Mouse (Mus musculus): ENCODE results near the gene Tanc2. TPM values are rescaled to one million over a fixed set of nuclear protein-coding genes. Genes with fewer than 3 reads are reported as not detected.

Gene Tanc2
- polyA plus RNA-seq, 1 experiment from 2014 or later, result 12.2 TPM

DNA sequence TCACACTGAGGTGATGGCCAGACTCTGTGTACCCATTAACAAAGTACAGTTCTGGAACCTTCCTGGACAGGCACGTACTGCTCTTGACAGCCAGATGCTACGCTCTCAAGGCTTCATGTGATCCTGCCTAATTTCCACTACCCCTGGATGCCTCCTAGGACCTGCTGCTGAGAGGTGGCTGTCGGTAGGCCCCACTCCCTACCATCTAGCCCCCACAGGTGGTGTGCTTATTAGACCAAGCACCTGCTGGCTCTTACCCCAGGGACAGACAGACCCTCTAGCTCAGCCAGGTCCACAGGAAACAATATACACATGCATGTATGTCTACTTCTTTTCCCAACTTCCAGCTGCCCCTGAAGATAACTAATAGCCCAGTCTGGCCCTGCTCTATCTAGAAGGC is 347.2 kb downstream of the Tanc2 start:
- no peak overlapping the region for H3K4me2 ChIP-seq (replicated peaks; ENCODE audit: low read depth, low read length)
- H3K9me3 ChIP-seq (ENCODE audit: control insufficient read depth, low read depth, low read length), result no peaks in the 10 kb centered on the region
- whole genome bisulfite sequencing, result 91% methylated on average over 3 of the region's 3 CpGs
- no peak for ATAC-seq (ENCODE audit: insufficient number of reproducible peaks, insufficient read depth, low FRiP score, low read depth)
- no peaks in the 10 kb centered on the region for H3K4me1 ChIP-seq (ENCODE audit: control insufficient read depth, insufficient read depth, low read length)
- no peak overlapping the region for H3K9ac ChIP-seq (replicated peaks; ENCODE audit: low read depth, low read length)
- H3K36me3 ChIP-seq (ENCODE audit: control insufficient read depth, insufficient read depth, low read length), result no peaks in the 10 kb centered on the region
- H3K27ac ChIP-seq (ENCODE audit: low read length), result no peak overlapping the region
- no peak overlapping the region for H3K4me3 ChIP-seq (ENCODE audit: low read depth, low read length)
- H3K27me3 ChIP-seq (ENCODE audit: control insufficient read depth, insufficient read depth, low read length), result no peaks in the 10 kb centered on the region

DNA sequence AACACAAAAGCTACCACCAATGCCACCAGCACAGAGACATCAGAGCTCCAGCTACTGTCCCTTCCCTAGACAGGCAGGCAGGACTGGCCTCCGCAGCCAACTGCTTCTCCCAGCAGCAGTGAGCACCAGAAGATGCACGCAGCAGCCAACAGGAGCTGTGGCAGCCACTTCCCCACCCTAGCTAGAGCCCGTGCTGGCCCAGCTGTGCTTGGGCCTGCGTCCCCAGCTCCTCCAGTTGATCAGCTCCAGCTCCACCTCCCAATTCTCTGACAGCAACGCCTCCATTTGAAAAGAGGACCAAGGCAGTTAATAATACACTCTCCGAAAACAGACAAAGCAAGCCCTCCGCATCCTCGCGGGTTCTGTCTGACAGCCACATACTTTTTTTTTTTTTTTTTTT is 349.0 kb downstream of the Tanc2 start:
- Histone ChIP-seq H3K36me3 (ENCODE audit: control insufficient read depth, insufficient read depth, low read length) (no peaks in the 10 kb centered on the region), H3K27ac (ENCODE audit: low read length) (no peak overlapping the region), H3K4me2 (replicated peaks; ENCODE audit: low read depth, low read length) (no peak overlapping the region), H3K9ac (replicated peaks; ENCODE audit: low read depth, low read length) (no peak overlapping the region), H3K4me1 (ENCODE audit: control insufficient read depth, insufficient read depth, low read length) (0 out of 2 replicates have a peak, but pooled peaks cover 5% of the 10 kb centered on the region), H3K9me3 (ENCODE audit: control insufficient read depth, low read depth, low read length) (no peaks in the 10 kb centered on the region), H3K27me3 (ENCODE audit: control insufficient read depth, insufficient read depth, low read length) (no peaks in the 10 kb centered on the region), H3K4me3 (ENCODE audit: low read depth, low read length) (no peak overlapping the region)
- no peak for ATAC-seq (ENCODE audit: insufficient number of reproducible peaks, insufficient read depth, low FRiP score, low read depth)
- WGBS, result 54% methylated on average over 9 of the region's 9 CpGs

DNA sequence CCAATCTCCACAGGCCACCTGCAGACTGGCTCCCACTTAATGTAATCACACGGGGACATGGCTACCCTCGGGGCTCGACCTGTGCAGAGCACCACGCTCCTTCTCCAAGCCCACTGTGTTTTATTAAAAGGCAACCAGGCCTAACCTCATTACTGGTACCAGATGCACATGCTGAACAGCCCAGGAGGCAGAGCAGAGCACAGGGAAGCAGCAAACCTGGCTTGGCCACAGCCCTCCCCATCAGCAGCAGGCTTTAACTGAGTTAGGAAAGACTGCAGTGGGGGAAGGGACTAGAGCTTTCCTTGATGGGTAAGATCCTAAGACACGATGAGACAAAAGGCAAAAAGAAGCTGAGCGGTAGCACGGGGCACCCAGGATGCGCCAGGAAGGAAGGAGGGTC is 352.2 kb downstream of the Tanc2 start:
- Histone ChIP-seq H3K9ac (replicated peaks; ENCODE audit: low read depth, low read length) (no peak overlapping the region), H3K4me1 (ENCODE audit: control insufficient read depth, insufficient read depth, low read length) (0 out of 2 replicates have a peak, but pooled peaks cover 7% of the 10 kb centered on the region), H3K27ac (ENCODE audit: low read length) (no peak overlapping the region), H3K4me2 (replicated peaks; ENCODE audit: low read depth, low read length) (no peak overlapping the region), H3K4me3 (ENCODE audit: low read depth, low read length) (no peak overlapping the region), H3K36me3 (ENCODE audit: control insufficient read depth, insufficient read depth, low read length) (no peaks in the 10 kb centered on the region), H3K9me3 (ENCODE audit: control insufficient read depth, low read depth, low read length) (no peaks in the 10 kb centered on the region), H3K27me3 (ENCODE audit: control insufficient read depth, insufficient read depth, low read length) (no peaks in the 10 kb centered on the region)
- WGBS, result 69% methylated on average over 8 of the region's 8 CpGs
- no peak for ATAC-seq (ENCODE audit: insufficient number of reproducible peaks, insufficient read depth, low FRiP score, low read depth)

DNA sequence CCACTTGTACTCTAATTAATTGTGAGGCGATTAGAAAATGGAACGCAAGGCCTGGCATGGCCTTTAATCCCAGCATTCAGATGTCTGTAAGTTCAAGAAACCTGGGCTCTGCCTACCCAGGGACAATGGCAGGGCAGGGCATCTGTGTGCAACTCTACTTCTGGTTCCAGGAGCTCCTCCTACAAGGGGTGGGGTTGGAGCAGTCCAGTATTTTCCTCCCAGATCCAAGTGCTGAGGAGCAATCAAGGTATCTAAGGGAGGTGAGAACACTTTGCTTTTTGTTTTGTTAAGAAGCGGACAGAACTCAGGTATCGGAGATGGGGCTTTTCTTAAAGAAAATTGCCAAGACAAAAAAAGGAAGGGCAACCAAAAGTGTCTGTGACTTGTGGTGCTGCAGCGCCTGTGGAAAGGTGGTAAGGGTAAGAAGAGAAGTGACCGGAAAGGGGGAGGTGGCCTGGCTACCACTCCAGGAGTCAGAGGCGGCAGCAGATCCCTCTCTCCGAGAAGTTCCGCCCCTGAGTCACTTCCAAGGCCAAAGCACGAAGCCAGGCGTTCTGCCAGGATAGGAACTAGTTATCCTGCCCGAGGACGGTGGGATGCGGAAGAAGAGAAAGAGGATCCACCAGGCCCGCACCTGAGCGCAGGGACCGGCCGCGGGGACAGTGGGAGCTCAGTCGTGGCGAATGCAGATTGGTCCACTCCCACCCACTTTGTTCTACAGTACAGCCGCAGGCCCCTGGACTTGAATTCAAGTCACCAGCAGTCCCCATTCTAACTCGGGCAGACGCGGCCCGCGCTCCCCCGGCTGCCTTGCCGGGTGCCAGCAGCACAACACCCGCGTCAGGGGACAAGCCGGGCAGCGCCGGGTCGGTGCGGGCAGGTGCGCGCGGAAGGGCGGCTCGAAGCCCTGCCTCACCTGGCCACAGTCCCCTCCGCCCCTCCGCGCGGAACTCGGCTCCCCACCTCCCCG is 353.6 kb downstream of the Tanc2 start:
- Histone ChIP-seq H3K9ac (replicated peaks; ENCODE audit: low read depth, low read length) (peak overlapping the region; percentile 40), H3K4me1 (ENCODE audit: control insufficient read depth, insufficient read depth, low read length) (0 out of 2 replicates have a peak, but pooled peaks cover 7% of the 10 kb centered on the region), H3K9me3 (ENCODE audit: control insufficient read depth, low read depth, low read length) (no peaks in the 10 kb centered on the region), H3K36me3 (ENCODE audit: control insufficient read depth, insufficient read depth, low read length) (no peaks in the 10 kb centered on the region), H3K4me3 (ENCODE audit: low read depth, low read length) (peak overlapping the region; percentile 59), H3K27me3 (ENCODE audit: control insufficient read depth, insufficient read depth, low read length) (no peaks in the 10 kb centered on the region), H3K27ac (ENCODE audit: low read length) (peak overlapping the region; percentile 70), H3K4me2 (replicated peaks; ENCODE audit: low read depth, low read length) (peak overlapping the region; percentile 73)
- ATAC-seq (ENCODE audit: insufficient number of reproducible peaks, insufficient read depth, low FRiP score, low read depth), result no peak
- WGBS, result 5% methylated on average over 46 of the region's 47 CpGs

DNA sequence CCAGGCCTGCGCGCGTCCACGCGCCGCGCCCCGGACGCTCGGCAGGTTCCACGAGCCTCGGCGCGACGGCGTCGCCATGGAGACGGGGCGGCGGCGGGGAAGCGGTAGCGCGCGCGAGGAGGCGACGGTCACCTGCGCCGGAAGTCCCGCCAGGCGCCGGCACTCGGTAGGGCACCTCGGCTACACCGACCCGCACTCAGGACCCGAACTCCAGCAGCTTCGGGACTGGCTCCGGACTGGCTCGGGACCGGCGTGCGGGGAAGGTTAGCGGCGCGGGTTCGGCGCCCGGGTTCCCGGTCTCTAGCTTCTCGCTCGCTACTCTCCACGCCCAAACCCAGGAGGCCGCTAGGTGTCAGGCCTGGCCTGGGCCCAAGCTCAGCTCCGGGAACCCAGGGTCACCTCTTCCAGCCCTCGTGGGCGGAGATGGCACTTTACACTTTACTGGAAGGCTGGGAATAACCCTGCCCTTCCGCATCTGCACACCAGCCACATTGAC is 354.4 kb downstream of the Tanc2 start:
- H3K27ac ChIP-seq (ENCODE audit: low read length), result peak overlapping the region; percentile 70; the same call in 1 of the 2 replicates
- under 1% methylated on average over 49 of the region's 59 CpGs for WGBS

DNA sequence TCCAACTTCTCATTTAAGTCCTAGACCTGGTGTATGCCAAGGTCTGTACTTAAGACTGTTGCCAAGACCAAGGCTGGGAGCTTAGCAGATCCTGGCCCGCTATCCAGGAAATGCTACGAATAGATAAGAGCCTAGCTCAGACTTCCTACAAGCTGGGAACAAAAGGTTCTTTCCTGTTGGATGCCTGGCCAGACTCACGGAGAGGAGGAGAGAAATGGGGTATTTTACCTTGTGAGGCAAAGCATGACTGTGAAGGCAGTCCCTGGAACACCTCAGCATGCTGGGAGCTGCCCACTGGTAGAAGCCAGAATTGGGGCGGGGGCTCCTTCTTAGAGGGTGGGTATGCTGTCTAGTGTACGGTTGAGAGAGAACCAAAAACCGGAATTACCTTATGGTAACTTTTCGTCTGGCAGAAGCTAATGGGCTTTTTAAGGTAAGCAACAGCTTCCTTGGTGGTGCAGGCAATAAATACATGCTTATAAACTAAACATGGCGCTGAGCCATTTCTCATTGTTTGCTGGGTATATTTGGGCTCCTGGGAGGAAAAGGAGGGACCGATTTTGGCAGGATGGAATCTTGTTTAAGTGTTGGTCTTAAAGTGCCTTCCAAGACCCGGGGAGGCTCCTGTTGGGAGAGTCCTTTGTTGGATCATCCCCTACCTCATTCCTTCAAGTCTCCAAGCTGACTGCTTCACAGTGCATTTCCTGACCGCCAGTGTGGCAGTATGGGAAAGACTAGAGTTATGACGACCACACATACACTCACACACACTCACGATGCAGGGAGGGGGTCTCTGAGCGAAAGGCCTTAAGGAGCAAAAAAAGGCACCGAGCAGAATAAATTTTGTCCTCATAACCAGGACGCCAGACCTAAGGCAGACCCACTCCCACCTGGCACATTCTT is 355.2 kb downstream of the Tanc2 start:
- Histone ChIP-seq H3K27ac (ENCODE audit: low read length) (peak overlapping the region; percentile 70; the same call in 1 of the 2 replicates), H3K4me1 (ENCODE audit: control insufficient read depth, insufficient read depth, low read length) (0 out of 2 replicates have a peak, but pooled peaks cover 7% of the 10 kb centered on the region), H3K9me3 (ENCODE audit: control insufficient read depth, low read depth, low read length) (no peaks in the 10 kb centered on the region), H3K27me3 (ENCODE audit: control insufficient read depth, insufficient read depth, low read length) (no peaks in the 10 kb centered on the region), H3K4me3 (ENCODE audit: low read depth, low read length) (peak overlapping the region; percentile 59; the same call in 1 of the 2 replicates), H3K36me3 (ENCODE audit: control insufficient read depth, insufficient read depth, low read length) (no peaks in the 10 kb centered on the region), H3K4me2 (replicated peaks; ENCODE audit: low read depth, low read length) (peak overlapping the region; percentile 73), H3K9ac (replicated peaks; ENCODE audit: low read depth, low read length) (no peak overlapping the region)
- no peak for ATAC-seq (ENCODE audit: insufficient number of reproducible peaks, insufficient read depth, low FRiP score, low read depth)
- 69% methylated on average over 16 of the region's 16 CpGs for WGBS

More for the DNA sequence above, 354.4 kb downstream of the Tanc2 start:
- no peaks in the 10 kb centered on the region for H3K36me3 ChIP-seq (ENCODE audit: control insufficient read depth, insufficient read depth, low read length)
- H3K4me2 ChIP-seq (replicated peaks; ENCODE audit: low read depth, low read length), result peak overlapping the region; percentile 73
- H3K9me3 ChIP-seq (ENCODE audit: control insufficient read depth, low read depth, low read length), result no peaks in the 10 kb centered on the region
- peak overlapping the region; percentile 59 for H3K4me3 ChIP-seq (ENCODE audit: low read depth, low read length)
- ATAC-seq (ENCODE audit: insufficient number of reproducible peaks, insufficient read depth, low FRiP score, low read depth), result peak; percentile 73
- 0 out of 2 replicates have a peak, but pooled peaks cover 7% of the 10 kb centered on the region for H3K4me1 ChIP-seq (ENCODE audit: control insufficient read depth, insufficient read depth, low read length)
- H3K27me3 ChIP-seq (ENCODE audit: control insufficient read depth, insufficient read depth, low read length), result no peaks in the 10 kb centered on the region
- peak overlapping the region; percentile 40 for H3K9ac ChIP-seq (replicated peaks; ENCODE audit: low read depth, low read length)

DNA sequence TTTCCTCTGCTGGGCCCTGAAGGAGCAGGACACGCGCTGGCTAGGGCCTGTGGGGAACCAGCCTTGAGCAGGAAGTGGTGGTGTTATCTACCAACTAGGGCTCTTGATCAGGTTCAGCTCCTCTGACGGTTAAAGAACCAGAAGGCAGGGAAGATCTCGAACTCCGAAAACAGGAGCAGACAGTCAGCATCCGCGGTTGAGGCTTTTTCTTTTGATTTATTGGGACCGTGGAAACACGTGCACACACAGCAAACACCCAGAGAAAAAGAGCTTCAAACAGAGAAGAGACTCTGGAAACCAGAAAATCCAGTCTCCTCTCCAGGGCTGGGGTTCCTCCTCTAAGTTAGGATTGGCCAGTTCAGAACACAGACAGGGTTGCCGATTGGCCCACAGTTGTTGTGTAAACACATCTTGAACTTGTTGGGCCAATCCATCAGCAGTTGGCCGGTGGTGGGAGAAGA is 356.9 kb downstream of the Tanc2 start:
- H3K36me3 ChIP-seq (ENCODE audit: control insufficient read depth, insufficient read depth, low read length), result no peaks in the 10 kb centered on the region
- no peak overlapping the region for H3K4me2 ChIP-seq (replicated peaks; ENCODE audit: low read depth, low read length)
- H3K27ac ChIP-seq (ENCODE audit: low read length), result peak overlapping the region; percentile 75
- 33% methylated on average over 11 of the region's 11 CpGs for WGBS
- 0 out of 2 replicates have a peak, but pooled peaks cover 7% of the 10 kb centered on the region for H3K4me1 ChIP-seq (ENCODE audit: control insufficient read depth, insufficient read depth, low read length)
- H3K4me3 ChIP-seq (ENCODE audit: low read depth, low read length), result no peak overlapping the region
- no peak overlapping the region for H3K9ac ChIP-seq (replicated peaks; ENCODE audit: low read depth, low read length)
- no peaks in the 10 kb centered on the region for H3K27me3 ChIP-seq (ENCODE audit: control insufficient read depth, insufficient read depth, low read length)
- no peak; the same call in 1 of the 2 replicates for ATAC-seq (ENCODE audit: insufficient number of reproducible peaks, insufficient read depth, low FRiP score, low read depth)
- no peaks in the 10 kb centered on the region for H3K9me3 ChIP-seq (ENCODE audit: control insufficient read depth, low read depth, low read length)

DNA sequence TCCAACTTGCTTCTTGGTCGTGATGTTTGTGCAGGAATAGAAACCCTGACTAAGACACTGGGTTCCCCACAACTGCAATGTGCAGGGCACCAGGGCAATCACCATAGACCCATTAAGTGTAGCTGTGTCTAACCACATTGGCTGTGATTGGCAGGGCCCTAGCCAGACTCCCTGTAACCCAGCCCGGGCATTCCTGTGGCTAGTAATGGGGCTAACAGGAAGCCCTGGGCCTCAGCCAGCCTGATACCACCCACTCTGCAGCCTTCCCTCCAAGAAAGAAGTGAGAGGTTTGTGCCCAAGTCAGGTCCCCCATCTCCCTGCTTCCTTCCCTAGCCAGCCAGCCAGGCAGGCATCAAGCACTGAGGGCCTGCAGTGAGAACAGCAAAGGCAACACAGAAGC is 358.5 kb downstream of the Tanc2 start:
- Histone ChIP-seq H3K9ac (replicated peaks; ENCODE audit: low read depth, low read length) (no peak overlapping the region), H3K36me3 (ENCODE audit: control insufficient read depth, insufficient read depth, low read length) (no peaks in the 10 kb centered on the region), H3K27me3 (ENCODE audit: control insufficient read depth, insufficient read depth, low read length) (no peaks in the 10 kb centered on the region), H3K4me3 (ENCODE audit: low read depth, low read length) (no peak overlapping the region), H3K27ac (ENCODE audit: low read length) (no peak overlapping the region), H3K9me3 (ENCODE audit: control insufficient read depth, low read depth, low read length) (no peaks in the 10 kb centered on the region), H3K4me1 (ENCODE audit: control insufficient read depth, insufficient read depth, low read length) (0 out of 2 replicates have a peak, but pooled peaks cover 2% of the 10 kb centered on the region), H3K4me2 (replicated peaks; ENCODE audit: low read depth, low read length) (no peak overlapping the region)
- WGBS, result 69% methylated on average over 2 of the region's 2 CpGs
- no peak for ATAC-seq (ENCODE audit: insufficient number of reproducible peaks, insufficient read depth, low FRiP score, low read depth)

Measured in stomach, embryonic 14.5 days (tissue).